Mouse (Mus musculus) cerebellum, adult 2 months (tissue): ENCODE measurements at regions not wholly inside any gene's neighbourhood (a gene's known extent, or its start where the extent isn't known, plus 50 kb on each side); places are given as distances from the start of the nearest gene placed in this dataset.

ENCODE experiments used
- DNase-seq, 2 experiments: peaks; one replicate each; pipeline ENCODE4 v3.0.0; 2021
- H3K27ac ChIP-seq: fragments of 200-500 bp; 2 replicates; pipeline ENCODE4 v1.5.1; 2012; ENCODE audit warnings: low read length, control low read depth, inconsistent platforms; ENCODE audit not compliant: insufficient read depth
- H3K27me3 ChIP-seq: fragments of 200-500 bp; 2 replicates; pipeline ENCODE4 v1.6.1; 2012; ENCODE audit warnings: inconsistent platforms, mild to moderate bottlenecking, low read length, moderate library complexity; ENCODE audit not compliant: control insufficient read depth, insufficient read depth
- H3K4me1 ChIP-seq: fragments of 200-500 bp; 2 replicates; pipeline ENCODE4 v1.6.1; 2011; ENCODE audit warnings: low read length; ENCODE audit not compliant: control insufficient read depth, insufficient read depth
- H3K4me3 ChIP-seq: fragments of 200-500 bp; replicated peaks from 2 replicates; pipeline ENCODE3; 2011; ENCODE audit warnings: mild to moderate bottlenecking, low read depth, low read length, control low read depth; ENCODE audit not compliant: insufficient read depth
- CTCF ChIP-seq: fragments of 200-500 bp; IDR thresholded peaks from 2 replicates; pipeline ENCODE4 v1.5.1; 2011; ENCODE audit warnings: low read depth, mild to moderate bottlenecking, control low read depth, low read length, moderate library complexity, borderline replicate concordance; ENCODE audit not compliant: insufficient read depth
- POLR2A ChIP-seq: fragments of 200-500 bp; IDR thresholded peaks from 2 replicates; pipeline ENCODE4 v1.6.1; 2011; ENCODE audit warnings: low read length, control low read depth, borderline replicate concordance; ENCODE audit not compliant: insufficient read depth
- WGBS: fragments of 180-500 bp; shearing (Covaris S2); methylation state at CpG from one replicate; pipeline ENCODE4 v1.1.7; 2018; 5-methylcytosine and 5-hydroxymethylcytosine counted together

DNA sequence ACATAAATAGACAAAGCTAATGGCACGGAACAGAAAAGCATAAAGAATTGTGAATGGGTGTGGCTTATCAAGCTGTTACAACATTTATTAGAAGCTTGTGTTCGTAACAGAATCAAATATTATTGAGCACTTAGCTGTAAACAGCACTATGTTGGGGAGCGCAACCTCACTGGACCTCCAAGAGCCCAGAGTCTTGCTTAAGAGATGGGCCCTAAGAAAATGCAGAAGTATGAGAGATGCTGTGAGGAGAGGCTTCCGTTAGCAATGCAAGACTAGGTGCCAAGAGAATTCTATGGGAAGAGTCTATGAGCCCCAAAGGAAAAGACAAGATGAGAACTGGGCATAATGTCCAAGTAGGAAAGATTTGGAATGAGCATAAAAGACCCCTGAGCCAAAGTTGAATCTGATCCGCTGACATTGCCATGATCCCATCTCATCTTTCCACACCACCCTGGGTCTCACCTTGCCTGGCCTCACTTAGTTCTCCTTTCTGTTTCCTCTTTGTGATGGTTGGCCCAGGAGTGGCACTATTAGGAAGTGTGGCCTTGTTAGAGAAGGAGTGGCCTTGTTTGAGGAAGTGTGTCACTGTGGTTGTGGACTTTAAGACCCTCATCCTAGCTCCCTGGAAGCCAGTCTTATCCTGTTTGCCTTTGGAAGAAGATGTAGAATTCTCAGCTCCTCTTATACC, 169.3 kb upstream of the Tyw5 start:
- Histone ChIP-seq H3K27ac (no peak overlapping the region), H3K4me3 (no peak overlapping the region), H3K4me1 (no peaks in the 10 kb centered on the region), H3K27me3 (no peaks in the 10 kb centered on the region; the same call in 1 of the 2 replicates)
- 93% methylated on average over 5 of the region's 5 CpGs for WGBS
- no peak for TF ChIP-seq POLR2A
- no peak for TF ChIP-seq CTCF
- DNase-seq: no peak

DNA sequence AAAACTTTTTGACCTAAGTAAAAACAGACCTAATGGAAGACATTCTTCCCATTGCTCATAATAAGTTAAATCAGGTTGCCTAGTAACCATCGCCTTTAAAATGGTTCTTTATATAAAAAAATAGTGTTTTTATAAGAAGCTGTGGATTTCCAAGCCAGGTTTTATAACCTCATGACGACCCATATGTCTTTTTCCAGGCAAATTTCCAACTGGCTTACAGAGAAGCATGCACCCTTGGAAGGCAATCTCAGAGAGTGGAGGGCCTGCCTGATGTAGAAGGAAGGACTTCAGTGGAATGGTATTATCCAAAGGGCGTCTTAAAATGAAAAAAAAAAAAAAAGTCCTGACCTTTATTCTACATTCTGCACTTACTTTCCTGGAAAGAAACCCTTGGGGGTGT, 172.2 kb upstream of the Tyw5 start:
- H3K27me3 ChIP-seq: no peaks in the 10 kb centered on the region; the same call in 1 of the 2 replicates
- TF ChIP-seq CTCF (no peak), POLR2A (no peak)
- DNase-seq: no peak

GRCm38 (mm10) chr1:57593707-57594589, 180.0 kb upstream of the Spats2l start:
- peak in 1 of 2 experiments; percentile 35 for DNase-seq
- 47% methylated on average over 7 of the region's 7 CpGs for WGBS
- Histone ChIP-seq H3K27me3 (no peaks in the 10 kb centered on the region), H3K27ac (no peak overlapping the region), H3K4me1 (no peaks in the 10 kb centered on the region), H3K4me3 (no peak overlapping the region)
- TF ChIP-seq POLR2A (no peak), CTCF (no peak)

More for the DNA sequence above, 172.2 kb upstream of the Tyw5 start:
- no peak overlapping the region for H3K4me3 ChIP-seq
- 32% methylated on average over 3 of the region's 3 CpGs for WGBS
- no peak overlapping the region for H3K27ac ChIP-seq
- no peaks in the 10 kb centered on the region for H3K4me1 ChIP-seq

DNA sequence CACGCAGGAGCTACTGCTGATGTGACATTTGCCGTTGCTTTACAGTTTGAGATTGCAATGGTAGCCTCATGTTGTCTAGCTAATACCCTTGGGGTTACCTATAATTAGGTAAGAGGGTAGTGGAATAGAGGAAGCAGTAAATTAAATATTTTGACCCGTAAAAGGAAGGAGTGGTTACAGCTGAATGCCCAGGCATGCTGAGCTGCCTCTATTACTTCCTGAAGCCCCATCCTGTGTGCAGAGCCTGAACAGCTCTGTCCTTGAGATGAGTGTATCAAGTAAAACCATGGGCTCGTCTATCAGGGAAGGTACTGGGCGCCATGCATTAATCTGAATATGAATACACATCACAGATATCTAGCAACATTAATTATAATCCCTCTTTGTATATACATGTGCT, 179.1 kb upstream of the Spats2l start:
- no peak overlapping the region for H3K4me3 ChIP-seq
- H3K4me1 ChIP-seq: no peaks in the 10 kb centered on the region
- no peak for TF ChIP-seq CTCF
- TF ChIP-seq POLR2A: no peak
- whole genome bisulfite sequencing: 52% methylated on average over 5 of the region's 5 CpGs
- DNase-seq: no peak
- H3K27ac ChIP-seq: no peak overlapping the region
- no peaks in the 10 kb centered on the region for H3K27me3 ChIP-seq

DNA sequence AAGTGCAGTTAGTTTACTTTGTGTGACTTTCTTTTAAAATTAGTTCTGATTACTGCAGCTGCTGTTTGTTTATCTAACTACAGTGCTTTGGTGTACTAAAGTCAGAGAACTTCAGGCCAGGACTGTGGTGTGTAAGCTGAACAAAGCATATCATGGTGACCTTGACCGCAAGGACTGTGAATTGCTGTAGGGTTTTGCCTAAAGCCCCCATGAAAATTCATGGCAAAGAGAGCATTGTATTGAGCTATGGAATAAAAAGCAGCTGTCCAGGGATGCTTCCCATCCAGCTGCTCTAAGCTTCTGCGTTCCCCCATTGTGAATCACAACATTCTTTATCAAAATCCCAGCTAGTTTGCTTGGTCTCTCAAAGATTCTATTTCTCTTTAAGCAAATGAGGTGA, 173.0 kb upstream of the Spats2l start:
- no peak overlapping the region for H3K4me3 ChIP-seq
- H3K27me3 ChIP-seq: no peaks in the 10 kb centered on the region
- TF ChIP-seq CTCF (no peak), POLR2A (no peak)
- H3K27ac ChIP-seq: no peak overlapping the region
- no peak for DNase-seq
- no peaks in the 10 kb centered on the region for H3K4me1 ChIP-seq
- WGBS: 65% methylated on average over 2 of the region's 2 CpGs

- no peak for DNase-seq
- H3K4me3 ChIP-seq: no peak overlapping the region
- no peak for TF ChIP-seq POLR2A
- no peak for TF ChIP-seq CTCF
Measured at GRCm38 (mm10) chr1:57605525-57605924, 168.4 kb upstream of the Spats2l start.

GRCm38 (mm10) chr1:57606060-57606683, 167.8 kb upstream of the Spats2l start:
- no peak for DNase-seq
- Histone ChIP-seq H3K27me3 (no peaks in the 10 kb centered on the region), H3K4me3 (no peak overlapping the region), H3K27ac (no peak overlapping the region), H3K4me1 (no peaks in the 10 kb centered on the region)
- no peak for TF ChIP-seq CTCF
- TF ChIP-seq POLR2A: no peak
- WGBS: 80% methylated on average over 4 of the region's 4 CpGs

More at GRCm38 (mm10) chr1:57605525-57605924, 168.4 kb upstream of the Spats2l start:
- H3K27ac ChIP-seq: no peak overlapping the region
- no peaks in the 10 kb centered on the region for H3K27me3 ChIP-seq
- H3K4me1 ChIP-seq: no peaks in the 10 kb centered on the region
- 63% methylated on average over 1 of the region's 1 CpGs for WGBS

GRCm38 (mm10) chr1:57607026-57607425, 166.9 kb upstream of the Spats2l start:
- no peak overlapping the region for H3K4me3 ChIP-seq
- no peak for DNase-seq
- H3K27ac ChIP-seq: no peak overlapping the region
- H3K4me1 ChIP-seq: no peaks in the 10 kb centered on the region
- H3K27me3 ChIP-seq: no peaks in the 10 kb centered on the region
- 68% methylated on average over 8 of the region's 8 CpGs for WGBS
- TF ChIP-seq CTCF (no peak), POLR2A (no peak)
